Mouse (Mus musculus) embryonic fibroblast, embryonic 13.5 days (primary cell): Measurements from ENCODE around the gene Sde2.

ENCODE experiments used
- CTCF ChIP-seq: IDR thresholded peaks from 2 replicates; pipeline ENCODE4 v1.5.1; 2011; ENCODE audit warnings: mild to moderate bottlenecking, control low read depth, low read length, moderate library complexity, borderline replicate concordance; ENCODE audit not compliant: insufficient read depth
- POLR2A ChIP-seq: IDR thresholded peaks from 2 replicates; pipeline ENCODE4 v1.6.1; 2011; ENCODE audit warnings: low read depth, mild to moderate bottlenecking, control low read depth, low read length, moderate library complexity

DNA sequence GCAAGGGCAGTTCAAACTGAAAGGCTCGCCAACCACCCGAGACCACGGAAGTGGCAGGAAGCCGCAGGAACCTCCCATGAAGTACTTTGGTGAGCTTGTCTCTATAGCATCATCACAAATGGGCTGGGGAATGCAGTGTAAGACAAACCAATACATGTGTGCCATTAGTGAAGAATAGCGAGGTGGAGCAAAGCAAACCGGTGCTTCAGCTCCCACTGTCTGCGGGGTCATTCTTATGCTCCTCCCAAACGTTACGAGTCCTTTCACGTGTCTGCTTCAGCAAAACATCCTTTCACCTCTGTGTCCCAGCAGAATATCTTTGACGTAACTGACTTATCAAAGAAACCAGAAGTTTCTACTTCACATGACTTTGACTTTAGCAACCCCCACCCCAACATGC lies 65.5 kb downstream of the Sde2 start:
- no peak for TF ChIP-seq CTCF
- TF ChIP-seq POLR2A = no peak
